Mouse (Mus musculus) lung, postnatal 10 days (tissue): ENCODE measurements around the gene Mfng.

Experiments used
- DNase-seq: peaks from one replicate; pipeline ENCODE4 v3.0.0; 2021

The Mfng gene

DNA sequence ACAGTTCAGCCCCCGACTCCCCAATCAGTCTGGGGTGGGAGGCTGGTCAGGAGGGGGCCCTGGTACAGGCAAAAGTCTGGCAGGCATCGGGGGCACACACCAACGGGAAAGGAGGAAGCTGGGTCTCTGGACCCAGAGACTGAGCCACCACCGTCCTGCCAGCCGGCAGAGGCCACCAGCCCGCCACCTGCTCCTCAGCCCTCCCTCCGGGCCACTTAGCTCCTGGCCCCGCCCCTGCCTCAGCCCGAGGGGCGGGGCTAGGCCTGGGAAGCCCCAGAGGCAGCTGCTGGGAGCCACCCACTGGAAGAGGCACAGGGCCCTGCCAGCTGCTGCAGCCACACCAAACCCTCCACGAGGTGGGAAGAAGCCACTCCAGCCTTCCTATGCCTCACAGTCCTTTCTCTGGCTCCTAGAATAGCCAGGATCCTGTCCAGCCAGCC lies at the start of gene Mfng:
Gene Mfng, minus strand, starts transcription at position 186 of the 440 bp plus-strand sequence.
- DNase-seq: peak; percentile 89

DNA sequence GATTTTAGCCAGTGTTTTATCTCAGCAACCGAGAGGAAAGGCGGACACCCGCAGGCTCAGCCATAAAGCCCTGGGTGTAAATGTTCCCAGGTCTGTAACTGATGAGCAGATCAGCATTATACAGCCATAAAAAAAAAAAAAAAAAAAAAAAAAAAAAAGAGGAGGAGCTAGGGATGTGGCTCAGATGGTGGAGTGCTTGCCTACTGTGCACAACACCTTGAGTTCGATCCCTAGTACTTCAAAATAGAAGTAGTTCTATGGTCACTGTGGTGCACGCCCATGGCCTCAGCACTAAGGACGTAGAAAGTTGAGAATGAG lies 42.8 kb upstream of the Mfng start:
- DNase-seq: no peak

DNA sequence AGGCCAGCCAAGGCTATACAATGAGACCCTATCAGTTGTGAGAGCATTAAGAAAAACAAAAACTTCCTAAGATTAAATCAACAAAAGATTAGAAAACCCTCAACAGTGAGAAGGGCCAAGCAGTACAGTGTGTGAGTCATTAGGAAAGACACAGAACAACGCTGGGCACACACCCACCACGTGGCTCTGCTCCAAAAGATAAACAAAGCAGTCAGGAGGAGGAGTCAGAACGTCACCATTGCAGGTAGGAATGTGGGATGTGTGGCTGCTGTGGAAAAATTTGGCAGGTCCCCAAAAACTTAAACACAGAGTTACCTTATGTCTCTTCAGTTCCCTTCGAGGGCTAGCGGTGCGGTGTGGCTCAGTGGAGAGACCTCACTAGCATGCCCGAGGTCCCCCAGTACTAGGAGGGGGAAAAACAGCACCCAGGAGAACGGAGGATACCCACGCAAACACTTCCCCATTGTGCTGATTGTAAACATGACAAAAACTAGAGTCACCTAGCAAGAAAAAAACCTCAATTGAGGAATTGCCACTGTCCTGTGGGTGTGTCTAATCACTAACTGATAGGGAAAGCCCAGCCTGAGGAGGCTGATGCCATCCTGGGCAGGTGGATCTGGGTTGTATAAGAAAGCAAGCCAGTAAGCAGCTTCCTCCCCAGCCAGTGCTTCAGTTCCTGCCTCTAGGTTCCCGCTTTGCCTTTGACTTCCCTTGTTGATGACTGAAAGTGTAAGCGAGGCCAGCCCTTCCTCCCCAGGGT lies 42.2 kb upstream of the Mfng start:
- peak; percentile 84 for DNase-seq

DNA sequence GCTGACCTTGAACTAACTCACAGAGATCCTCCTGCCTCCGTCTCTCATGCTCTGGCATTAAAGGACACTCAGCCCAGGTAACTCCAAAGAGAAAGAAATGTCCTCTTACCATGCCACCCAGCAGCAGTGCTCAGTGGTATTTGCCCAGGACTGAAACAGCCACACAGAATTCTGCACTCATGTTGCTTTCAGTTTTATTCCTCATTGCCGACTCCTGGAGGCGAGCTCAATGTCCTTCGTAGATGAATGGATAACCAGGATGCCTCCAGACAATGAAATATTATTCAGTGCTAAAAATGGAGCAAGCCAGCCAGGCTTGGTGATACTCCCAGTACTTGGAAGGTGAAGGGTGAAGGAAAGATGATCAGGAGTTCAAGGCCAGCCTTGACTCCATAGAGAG lies 40.3 kb upstream of the Mfng start:
- no peak for DNase-seq

DNA sequence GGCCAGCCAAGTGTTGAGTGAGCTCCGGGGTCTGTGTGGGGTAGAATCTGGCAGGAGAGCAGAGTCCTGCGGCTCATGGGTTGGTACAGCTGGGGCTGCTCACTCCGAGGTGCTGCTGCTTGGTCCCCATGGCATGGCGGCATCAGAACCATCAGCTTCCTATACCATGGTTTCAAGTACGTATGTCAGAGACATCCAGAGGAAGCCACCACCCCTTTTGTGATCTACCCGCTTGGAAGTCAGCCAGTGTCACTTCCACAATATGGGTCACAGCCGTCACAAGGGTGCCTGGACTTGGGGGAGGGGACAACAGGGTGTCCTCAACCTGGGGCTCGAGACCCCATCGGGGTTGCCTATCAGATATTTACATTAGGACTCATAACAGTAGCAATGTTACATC lies 36.9 kb upstream of the Mfng start:
- peak; percentile 37 for DNase-seq

DNA sequence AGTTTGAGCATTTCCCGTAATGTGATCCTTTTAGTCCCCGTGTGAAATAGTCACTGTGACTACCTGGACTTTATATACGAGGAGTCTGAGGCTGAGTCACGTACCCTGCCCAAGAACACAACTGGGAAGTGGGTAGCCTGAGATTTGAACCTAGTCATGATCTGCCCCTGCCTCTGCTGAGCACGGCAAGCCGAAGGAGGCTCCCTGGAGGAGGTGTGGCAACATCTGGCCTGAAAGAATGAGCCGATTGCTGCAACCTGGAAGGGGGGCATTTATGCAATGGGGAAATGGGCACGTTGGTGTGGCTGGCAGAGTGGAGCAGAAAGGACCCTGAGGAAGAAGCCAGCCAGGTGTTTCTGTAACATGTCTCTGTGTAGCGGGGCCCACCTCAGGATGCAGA lies 36.5 kb upstream of the Mfng start:
- no peak for DNase-seq

DNA sequence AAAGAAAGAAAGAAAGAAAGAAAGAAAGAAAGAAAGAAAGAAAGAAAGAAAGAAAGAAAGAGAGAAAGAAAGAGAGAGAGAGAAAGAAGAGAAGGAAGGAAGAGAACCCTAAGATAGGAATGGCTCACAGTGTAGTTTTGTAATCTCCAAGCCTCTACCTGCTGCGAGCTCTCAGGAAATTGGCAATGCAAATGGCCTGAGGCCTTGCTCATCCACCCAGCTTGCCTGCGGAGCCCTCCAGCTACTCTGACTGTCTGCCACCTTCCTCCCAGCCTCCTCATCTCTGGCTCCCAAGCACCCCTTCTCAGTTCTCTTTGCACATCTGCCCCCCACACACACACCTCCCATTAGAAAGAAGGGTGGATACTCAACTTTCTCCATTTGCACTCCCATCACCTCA lies 35.7 kb upstream of the Mfng start:
- no peak for DNase-seq

DNA sequence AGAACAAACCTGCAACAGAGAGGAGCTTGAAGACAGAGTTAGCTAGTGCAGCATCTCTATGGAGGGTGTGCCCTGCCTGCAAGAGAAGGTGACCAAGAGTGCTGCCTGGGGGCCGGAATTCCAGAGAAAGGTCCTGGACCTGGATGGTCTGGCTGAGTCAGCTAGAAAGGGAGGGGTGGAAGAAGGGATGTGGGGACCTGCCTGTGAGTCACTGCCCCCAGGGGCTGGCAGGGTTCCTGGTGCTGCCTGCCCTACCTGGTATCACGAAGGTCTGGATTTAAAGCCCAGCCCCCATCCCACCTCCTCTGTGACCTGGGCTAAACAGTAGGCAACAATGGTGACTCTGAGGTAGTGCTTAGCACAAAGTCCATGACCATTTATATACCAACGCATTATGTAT lies 33.9 kb upstream of the Mfng start:
- DNase-seq: no peak

DNA sequence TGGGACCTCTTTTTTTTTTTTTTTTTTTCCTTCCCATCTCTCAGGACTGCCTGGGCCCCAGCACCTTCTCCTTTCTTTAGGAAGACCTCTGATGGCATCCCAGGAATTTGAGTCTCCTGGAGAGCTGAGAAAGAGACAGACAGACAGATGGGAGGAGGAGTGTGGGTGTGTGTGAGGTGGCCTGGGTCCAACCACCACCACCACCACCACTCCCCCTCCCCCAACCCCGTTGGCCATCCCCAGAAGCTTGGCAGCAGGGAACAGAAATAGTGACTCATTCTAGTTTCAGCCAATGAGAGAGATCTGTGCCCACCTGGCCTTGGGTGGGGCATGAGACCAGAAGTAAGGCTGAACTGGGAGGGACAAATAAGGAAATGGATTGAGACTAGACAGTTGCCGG lies 33.3 kb upstream of the Mfng start:
- DNase-seq: no peak

DNA sequence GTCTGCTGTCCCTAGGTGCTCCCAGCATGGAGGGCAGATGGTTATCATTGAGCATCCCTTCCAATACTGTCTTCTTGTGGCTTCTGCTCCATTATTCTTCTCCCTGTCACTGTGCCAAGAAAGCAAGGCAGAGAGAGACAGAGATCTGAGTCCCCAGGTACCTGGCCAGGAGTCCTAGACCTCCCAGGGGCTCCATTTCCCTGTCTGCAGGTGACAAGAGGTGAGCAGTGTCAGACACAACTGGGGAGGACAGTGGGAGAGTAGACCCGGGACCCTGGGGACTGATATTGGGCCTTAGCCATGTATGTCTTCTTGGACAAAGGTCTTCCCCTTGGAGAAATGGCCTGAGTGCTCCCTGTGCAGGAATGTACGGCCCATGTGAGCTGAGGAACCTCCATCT lies 32.1 kb upstream of the Mfng start:
- no peak for DNase-seq

DNA sequence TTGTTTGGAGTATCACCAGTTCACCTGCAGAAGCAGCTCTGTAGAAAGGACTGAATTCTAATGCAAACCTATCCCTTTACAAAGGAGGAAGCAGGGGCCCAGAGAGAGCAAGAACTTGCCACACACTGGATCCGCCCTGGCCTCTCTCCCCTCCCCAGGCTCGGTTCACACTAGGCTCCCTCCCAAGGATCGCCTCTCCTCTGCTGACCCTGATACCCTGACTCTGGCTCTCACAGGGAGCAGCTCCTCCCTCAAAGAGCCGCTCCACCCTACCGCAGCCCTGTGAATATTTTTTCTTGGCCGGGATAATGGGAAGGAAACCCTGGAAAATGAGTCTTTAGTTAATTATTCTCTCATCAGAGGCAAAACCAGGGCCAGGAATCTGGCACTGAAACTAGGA lies 31.1 kb upstream of the Mfng start:
- peak; percentile 35 for DNase-seq

DNA sequence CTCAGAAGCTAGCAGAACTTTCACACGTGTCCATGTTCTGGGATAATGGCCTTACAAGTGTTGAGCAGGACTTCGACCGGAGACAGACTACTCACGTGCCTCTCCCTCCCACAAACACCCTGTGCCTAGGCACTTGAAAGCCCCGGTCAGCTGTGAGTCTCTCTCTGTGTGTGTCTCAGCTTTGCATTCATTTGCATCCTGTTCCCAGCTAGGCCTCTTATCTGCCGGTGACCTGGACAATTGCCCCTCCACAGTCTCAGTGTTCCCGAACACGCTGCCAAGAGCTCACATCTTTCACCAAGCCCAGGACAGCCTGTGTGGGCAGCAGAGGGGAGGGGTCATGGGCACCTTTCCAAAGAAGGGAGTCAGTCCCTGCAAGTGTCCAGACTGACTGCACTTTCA lies 30.2 kb upstream of the Mfng start:
- DNase-seq: peak; percentile 82

DNA sequence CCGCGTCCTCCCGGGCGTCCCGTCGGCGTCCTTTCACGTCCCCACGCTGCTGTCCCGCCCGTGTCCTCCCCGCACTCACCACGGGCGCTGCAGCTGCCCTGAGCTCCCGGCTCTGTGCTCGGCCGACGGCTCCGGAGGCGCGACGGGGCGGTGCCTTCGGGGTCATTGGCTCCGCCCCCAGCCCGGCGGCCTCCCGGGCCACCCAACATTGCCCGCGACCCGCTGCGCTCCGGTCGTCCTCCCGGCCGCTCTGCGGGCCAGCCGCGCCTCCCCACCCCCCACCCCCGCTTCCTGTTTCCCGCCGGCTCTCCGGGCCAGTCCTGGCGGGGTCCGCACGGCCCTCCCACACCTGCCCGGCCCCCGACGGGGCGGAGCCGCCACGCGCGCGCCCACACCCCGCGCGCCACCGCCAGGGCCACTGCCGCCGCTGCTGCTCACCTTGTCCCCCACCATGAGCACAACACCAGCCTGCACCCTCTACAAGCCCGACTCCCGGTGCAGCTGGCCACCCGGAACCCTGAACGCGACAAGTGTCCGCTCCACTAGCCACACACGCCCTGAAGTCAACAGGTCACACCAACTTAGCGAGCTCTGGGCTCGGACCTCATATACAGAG lies 29.6 kb upstream of the Mfng start, which contains the start of gene Card10:
Gene Card10, minus strand, starts transcription at position 267 of the 616 bp plus-strand sequence.
- peak; percentile 69 for DNase-seq

DNA sequence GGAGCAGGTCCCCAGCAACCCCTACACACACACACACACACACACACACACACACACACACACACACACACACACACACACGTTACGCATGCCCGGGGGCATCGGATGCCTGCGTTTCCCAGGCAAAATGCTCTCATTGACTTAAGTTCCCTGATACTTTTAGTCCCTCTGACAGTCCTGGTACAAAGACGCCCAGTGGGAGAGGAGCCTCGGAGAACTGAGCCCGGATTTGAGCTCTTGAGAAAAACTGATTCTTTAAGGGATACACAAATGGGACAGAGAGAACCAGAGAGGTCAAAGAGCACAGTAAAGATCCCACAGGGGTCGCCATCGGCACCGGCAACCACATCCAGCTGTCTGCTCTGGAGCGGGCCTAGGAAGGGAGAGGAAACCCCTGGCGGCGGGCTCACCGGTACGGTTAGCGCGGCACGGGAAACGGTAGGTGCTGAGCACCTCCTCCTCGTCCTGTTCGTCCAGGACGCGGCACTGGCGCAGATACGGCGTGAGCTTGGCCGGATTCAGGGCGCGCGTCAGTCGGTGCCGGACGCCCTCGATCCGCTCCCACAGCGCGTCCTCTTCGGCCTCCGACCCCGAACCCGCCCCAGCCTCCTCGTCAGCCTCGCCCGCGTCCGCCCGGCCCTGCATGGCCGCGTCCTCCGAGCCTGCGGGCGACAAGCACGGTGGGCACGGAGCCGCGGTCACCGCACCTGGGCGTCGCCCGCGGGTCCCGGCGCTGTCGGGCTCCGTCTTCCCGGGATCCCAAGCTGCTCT lies 28.9 kb upstream of the Mfng start:
- peak; percentile 58 for DNase-seq

DNA sequence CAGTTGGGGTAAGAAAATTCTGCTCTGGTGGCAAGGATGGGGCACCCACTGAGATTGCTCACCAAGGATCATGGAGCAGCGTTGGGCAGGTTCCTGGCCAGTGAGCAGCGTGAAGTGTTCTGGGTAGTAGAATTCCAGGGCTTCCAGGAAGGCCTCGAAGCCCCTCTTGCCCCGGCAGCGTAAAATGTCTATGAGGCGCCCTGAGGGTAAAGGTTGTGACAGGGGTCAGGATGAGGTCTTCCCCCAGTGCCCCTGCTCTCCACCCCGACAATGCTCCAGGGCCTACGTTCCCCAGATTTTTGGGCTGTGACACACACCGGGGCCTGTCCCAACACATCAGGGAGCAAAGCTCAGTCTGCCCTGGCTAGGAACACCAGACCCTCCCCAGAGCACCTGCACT lies 28.3 kb upstream of the Mfng start:
- DNase-seq: no peak

DNA sequence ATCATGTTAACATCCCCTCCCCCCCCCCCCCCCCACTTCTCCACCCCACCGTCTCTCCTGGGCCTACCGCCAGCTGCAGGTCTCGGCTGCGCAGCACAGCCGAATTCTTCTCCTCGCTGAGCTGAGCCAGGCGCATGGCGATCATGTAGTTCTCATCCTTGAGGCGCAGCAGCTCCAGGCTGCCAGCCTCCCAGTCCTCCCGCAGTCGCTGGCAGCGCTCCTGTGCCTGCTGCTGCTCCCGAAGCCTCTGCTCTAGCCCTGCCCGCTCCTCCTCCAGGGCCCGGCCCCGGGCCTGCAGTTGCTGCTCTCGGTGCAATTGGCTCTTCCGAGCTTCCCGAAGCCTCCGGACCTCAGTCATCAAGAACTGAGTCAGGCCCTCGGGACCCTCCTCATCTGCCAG lies 25.8 kb upstream of the Mfng start:
- no peak for DNase-seq

DNA sequence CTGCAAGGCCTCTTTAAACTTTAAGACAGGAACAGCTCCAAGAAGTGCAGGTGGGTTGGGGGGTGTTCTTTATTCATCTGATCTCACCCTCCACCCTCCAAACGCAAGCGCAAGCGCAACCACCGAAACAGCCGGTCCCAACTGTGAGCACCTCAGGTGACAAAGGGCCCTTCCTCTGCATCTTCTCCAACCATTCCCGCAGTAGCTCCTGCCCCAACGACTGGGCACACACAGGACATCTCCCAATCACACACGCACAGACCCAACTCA lies 23.7 kb upstream of the Mfng start:
- no peak for DNase-seq

DNA sequence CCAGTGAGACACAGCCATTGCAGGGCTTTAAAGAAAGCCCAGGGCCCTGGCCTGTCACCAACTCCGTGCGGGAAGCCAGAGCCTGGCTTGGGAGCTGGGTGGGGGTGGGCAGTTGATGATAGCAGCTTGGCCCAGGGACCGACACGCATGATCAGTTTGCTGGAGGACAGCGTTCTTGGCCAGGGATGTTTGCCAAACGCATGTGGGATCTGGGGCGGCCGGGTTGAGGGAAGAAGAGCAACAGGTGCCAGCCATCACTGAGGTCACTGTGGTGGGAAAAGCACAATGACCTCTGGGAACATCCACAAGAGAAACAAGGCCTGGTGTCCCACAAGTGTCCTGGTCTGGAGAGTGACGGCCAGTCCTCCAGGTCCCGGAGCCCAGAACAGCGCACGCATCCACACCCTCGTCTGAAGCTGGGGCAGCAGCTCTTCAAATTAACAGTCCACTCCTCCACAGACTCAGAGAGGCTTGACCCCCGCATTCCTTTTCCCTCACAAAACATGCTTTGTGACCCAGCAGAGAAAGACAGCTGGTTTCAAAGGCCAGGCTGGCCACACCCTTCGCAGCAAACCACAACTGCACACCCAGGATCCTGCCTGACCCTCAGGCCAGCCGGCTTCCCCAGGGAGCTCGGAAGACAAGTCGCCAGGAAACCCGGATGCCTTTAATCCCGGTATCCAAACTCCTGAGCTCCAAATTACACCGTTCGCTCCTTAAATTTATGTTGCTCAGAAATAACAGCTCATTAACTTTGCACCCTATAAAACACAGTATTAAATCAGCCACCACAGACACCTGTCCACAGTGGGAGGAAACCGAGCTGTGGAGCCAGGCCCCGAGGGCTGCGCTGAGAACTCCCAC lies 23.2 kb upstream of the Mfng start:
- peak; percentile 60 for DNase-seq

DNA sequence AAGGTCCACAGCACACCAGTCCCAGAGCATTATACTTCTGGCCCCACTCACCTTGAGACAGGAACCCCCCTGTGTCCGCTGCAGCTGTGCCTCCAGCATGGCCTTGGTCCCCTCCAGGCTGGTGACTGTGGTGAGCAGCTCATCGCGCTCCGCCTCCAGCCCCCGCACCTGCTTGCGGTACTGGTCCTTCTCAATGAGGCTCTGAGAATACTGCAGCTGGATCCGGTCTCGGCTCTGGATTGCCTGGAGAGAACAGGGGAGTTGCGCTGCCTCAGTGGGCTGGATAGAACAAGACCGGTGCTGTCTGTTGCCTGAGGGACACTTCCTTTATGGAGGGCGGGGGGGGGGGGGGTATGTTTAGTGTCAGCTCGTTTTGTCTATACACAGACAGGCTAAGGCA lies 17.7 kb upstream of the Mfng start:
- no peak for DNase-seq

DNA sequence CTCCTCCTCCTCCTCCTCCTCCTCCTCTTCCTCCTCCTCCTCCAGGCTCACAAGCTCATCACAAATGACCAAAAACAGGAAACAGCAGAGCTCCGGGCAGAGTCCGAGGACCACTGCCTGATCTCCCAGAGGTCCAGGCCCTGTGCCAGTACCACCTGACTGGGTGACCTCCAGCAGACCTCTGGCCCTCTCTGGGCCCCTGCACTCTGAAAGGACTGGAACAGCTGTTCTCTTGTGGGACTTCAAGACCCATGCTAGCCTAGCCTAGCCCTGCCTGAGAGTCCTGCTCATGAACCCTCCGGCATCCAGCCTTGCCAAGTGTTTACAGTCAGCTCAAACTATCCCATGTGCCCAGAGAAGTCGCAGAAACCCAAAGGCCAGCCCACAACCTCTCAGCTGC lies 17.2 kb upstream of the Mfng start:
- DNase-seq: peak; percentile 73

DNA sequence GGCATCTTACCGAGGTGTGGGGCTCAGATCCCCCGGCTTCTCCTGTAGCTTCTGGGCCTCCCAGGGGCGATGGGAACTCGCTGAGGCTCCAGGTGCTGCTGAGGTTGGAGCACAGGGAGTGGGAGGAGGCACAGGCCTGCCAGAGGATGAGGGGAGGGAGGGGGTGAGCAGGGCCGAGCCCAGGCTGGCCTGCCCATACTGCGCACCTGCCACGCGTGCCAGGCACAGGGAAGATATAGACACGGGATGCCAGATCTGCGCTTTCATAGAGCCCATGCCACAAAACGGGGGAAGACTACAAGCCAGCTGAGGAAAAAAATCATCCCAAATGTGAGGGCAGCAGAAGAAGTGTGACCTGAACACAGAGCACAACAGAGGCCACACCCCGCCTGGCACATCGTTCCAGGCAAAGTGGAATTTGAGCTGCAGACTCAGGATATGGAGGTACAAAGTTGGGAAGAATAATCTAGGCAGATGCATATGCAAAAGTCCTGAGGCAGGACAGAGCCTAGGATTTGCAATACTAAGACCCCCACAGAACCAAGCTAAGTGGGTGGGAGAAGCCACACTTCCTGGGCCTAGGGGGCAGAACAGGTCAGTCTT lies 16.5 kb upstream of the Mfng start:
- DNase-seq: no peak

DNA sequence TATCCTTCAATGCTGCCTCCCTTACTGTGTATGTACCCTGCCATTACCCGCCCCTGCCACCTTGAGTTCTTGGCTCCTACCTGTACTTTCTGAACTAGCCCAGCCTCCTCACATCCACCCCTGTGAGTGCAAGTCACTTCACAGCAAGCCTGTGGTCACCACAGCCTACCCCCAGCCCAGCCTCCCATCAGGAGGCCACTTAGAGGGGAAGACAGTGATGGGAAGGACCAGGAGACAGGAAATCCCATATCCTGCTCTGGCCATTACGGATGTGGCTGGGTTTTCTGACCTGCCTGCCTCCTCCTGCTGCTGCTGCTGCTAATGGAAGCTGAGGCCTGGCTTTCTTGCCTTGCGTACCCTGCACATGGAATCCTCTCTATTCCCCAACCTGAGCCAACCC lies 14.8 kb upstream of the Mfng start:
- DNase-seq: peak; percentile 58

DNA sequence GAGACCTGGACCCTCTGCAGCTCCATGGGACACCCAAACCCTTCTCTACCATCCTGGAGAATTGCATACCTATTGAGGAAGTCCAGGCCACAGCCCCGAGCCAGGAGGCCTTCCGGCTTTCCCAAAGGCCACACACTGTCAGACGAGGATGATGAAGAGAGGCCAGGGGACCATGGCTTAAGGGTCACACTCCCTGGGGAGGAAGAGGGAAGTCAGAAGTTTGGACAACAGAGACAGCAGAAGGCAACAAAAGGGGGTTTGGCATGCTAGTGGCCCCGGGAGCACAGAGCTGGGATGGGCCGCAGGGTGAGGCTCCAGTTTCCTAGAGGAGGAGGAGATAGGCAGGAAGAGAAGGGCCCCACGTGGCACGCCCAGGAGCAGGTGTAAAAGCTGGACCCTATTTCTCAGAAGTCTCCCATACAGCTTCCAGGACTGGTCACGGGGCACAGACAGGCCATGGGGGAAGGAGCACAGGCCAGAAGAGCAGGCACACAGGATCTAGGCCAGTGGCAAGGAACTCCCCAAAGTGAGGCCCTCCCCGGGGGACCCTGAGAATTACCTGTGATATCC lies 14.1 kb upstream of the Mfng start:
- DNase-seq: no peak
